Mouse (Mus musculus) liver, postnatal 0 days (tissue): ENCODE data around the gene Tmem179b.

Source experiments
- CTCF ChIP-seq: sonication (generic); IDR thresholded peaks from 2 replicates; pipeline ENCODE4 v1.5.1; 2016; ENCODE audit warnings: antibody characterized with exemption, low read depth
- EP300 ChIP-seq: IDR thresholded peaks from 2 replicates; pipeline ENCODE4 v1.6.1; 2016; ENCODE audit warnings: antibody characterized with exemption, low read depth, mild to moderate bottlenecking

DNA sequence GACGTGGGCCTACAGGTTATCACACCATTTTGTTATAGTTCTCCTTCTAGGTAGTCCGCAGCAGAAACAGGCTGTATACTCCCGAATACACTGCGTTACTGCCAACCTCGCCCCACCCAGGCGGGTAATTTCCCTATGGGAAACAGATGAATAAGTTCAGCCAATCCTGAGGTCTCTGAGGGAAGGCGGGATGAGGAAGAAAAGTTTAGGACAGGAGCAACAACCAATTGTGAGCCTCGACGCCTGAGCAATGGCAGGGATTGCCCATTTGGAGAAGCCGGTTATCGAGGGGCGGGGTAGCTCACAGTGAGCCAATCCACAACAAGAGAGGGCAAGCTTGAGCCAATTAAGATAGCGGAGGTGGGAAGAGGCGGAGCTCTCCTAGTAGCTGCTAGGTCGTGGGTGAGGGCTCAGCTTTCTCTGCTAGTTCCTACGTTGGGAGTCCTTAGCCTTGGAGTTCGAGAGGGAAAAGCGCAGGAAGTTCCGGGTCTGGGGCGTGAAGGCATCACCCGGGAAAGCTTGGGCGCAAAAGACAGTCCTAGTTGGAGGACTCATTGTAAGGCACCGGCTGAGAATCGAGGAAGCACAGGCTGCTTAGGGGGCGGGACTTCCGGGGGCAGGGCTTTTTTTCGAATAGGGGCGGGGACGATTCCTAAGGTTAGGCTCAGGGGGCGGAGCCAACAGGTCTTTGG lies 28.0 kb upstream of the Tmem179b start, which contains the start of gene Zbtb3:
- no peak for TF ChIP-seq CTCF
- TF ChIP-seq EP300 = peak; percentile 56; the same call in 1 of the 2 replicates
